Mouse (Mus musculus) liver, adult 2 months (tissue): ENCODE results near the gene Eef2k. TPM values are rescaled to one million over a fixed set of nuclear protein-coding genes. Genes with fewer than 3 reads are reported as not detected.

ENCODE experiments used
- DNase-seq: peaks from one replicate; pipeline ENCODE4 v3.0.0-alpha.2; 2011; ENCODE audit warnings: low read depth, low spot score; ENCODE audit errors: extremely low read depth
- H3K27ac ChIP-seq: fragments of 200-500 bp; replicated peaks from 2 replicates; pipeline ENCODE4 v1.5.1; 2012; ENCODE audit warnings: low read depth, mild to moderate bottlenecking, control low read depth, inconsistent platforms, low read length; ENCODE audit not compliant: insufficient read depth
- H3K27me3 ChIP-seq: fragments of 200-500 bp; 2 replicates; pipeline ENCODE4 v1.6.1; 2012; ENCODE audit warnings: mild to moderate bottlenecking, moderate library complexity, low read length, inconsistent platforms; ENCODE audit not compliant: control insufficient read depth, insufficient read depth
- H3K36me3 ChIP-seq: fragments of 200-500 bp; 2 replicates; pipeline ENCODE4 v1.6.1; 2012; ENCODE audit warnings: low read length, inconsistent platforms; ENCODE audit not compliant: control insufficient read depth, insufficient read depth
- H3K4me1 ChIP-seq: fragments of 200-500 bp; 2 replicates; pipeline ENCODE4 v1.6.1; 2011; ENCODE audit warnings: low read length; ENCODE audit not compliant: control insufficient read depth, insufficient read depth
- H3K4me3 ChIP-seq: fragments of 200-500 bp; 2 replicates; pipeline ENCODE4 v1.5.1; 2011; ENCODE audit warnings: low read depth, mild to moderate bottlenecking, control low read depth, low read length, moderate library complexity; ENCODE audit not compliant: insufficient read depth
- H3K79me2 ChIP-seq: fragments of 200-500 bp; 2 replicates; pipeline ENCODE4 v1.6.1; 2012; ENCODE audit warnings: inconsistent platforms, mild to moderate bottlenecking, low read length, moderate library complexity; ENCODE audit not compliant: control insufficient read depth, insufficient read depth
- H3K9ac ChIP-seq: fragments of 200-500 bp; 2 replicates; pipeline ENCODE4 v1.6.1; 2012; ENCODE audit warnings: low read depth, mild to moderate bottlenecking, control low read depth, inconsistent platforms, low read length
- CTCF ChIP-seq: fragments of 200-500 bp; IDR thresholded peaks from 2 replicates; pipeline ENCODE4 v1.5.1; 2011; ENCODE audit warnings: low read depth, low read length, control low read depth
- POLR2A ChIP-seq: fragments of 200-500 bp; IDR thresholded peaks from 2 replicates; pipeline ENCODE4 v1.6.1; 2011; ENCODE audit warnings: low read length, control low read depth; ENCODE audit not compliant: insufficient read depth; ENCODE audit errors: extremely low read depth
- WGBS: fragments of 180-500 bp; shearing (Covaris S2); methylation state at CpG from one replicate; pipeline ENCODE4 v1.1.7; 2018; 5-methylcytosine and 5-hydroxymethylcytosine counted together
- polyA plus RNA-seq: library from polyadenylated mRNA; depleted of rRNA; stranded (reverse); fragments of >200 nt; gene quantifications from 2 replicates; pipeline ENCODE4 v1.2.3, GENCODE M21; 2012
- total RNA-seq: library from RNA; depleted of rRNA; stranded (reverse); fragments of >200 nt; gene quantifications from 2 replicates; pipeline ENCODE4 v1.2.3, GENCODE M21; 2014

Gene Eef2k
- total and polyA plus RNA-seq, 2 experiments, result 6.5 to 7.4 TPM

DNA sequence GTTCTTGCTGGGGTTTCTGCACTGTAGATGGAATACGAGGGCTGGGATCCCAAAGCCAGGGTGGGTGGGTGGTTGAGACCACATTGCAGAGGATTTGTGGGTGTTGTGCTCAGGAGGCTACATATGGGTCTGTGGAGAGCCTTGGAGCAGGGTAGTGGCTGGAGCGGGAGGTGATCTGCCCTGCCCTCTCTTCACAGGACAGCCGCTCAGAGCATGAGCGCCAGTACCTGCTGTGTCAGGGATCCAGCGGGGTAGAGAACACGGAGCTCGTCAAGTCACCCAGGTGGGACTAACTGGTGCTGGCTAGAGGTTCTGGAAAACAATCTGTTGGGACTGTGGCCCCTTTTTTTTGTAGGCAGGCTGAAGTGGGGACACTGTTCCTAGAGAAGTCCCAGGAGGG lies 90.5 kb downstream of the Eef2k start:
- no peak overlapping the region for H3K9ac ChIP-seq
- no peak overlapping the region for H3K27ac ChIP-seq
- WGBS, result 90% methylated on average over 7 of the region's 7 CpGs
- TF ChIP-seq CTCF, result no peak
- no peak for TF ChIP-seq POLR2A
- no peaks in the 10 kb centered on the region for H3K79me2 ChIP-seq
- H3K36me3 ChIP-seq, result peaks cover 51% of the 10 kb centered on the region
- no peak for DNase-seq
- H3K4me3 ChIP-seq, result no peak overlapping the region
- H3K27me3 ChIP-seq, result no peaks in the 10 kb centered on the region
- no peaks in the 10 kb centered on the region for H3K4me1 ChIP-seq

DNA sequence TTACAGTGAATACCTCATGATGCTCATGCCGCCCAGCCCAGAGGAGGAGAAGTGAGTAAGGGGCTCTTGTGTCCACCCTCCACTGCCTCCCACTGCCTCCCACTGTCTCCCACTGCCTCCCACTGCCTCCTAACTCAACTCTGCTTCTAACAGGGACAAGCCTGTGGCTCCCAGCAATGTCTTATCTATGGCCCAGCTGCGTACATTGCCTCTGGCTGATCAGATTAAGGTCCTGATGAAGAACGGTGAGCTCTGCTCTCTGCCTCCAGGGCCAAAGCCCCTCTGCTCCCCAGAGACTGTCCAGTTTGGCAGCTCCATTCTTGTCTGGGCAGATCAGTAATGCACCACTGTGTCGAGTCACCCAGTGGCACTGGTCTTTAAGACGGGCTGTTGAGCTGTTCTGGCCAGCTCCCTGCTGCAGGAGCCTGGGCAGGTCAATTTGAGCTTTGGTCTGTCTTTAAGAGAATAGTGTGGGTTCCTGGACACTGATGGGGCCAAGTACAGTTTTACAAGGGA lies 91.1 kb downstream of the Eef2k start:
- no peak overlapping the region for H3K9ac ChIP-seq
- no peak overlapping the region for H3K4me3 ChIP-seq
- no peak for DNase-seq
- H3K27me3 ChIP-seq, result no peaks in the 10 kb centered on the region
- WGBS, result 82% methylated on average over 5 of the region's 5 CpGs
- H3K4me1 ChIP-seq, result no peaks in the 10 kb centered on the region
- peaks cover 48% of the 10 kb centered on the region for H3K36me3 ChIP-seq
- TF ChIP-seq CTCF (no peak), POLR2A (no peak)
- H3K27ac ChIP-seq, result no peak overlapping the region
- no peaks in the 10 kb centered on the region for H3K79me2 ChIP-seq

DNA sequence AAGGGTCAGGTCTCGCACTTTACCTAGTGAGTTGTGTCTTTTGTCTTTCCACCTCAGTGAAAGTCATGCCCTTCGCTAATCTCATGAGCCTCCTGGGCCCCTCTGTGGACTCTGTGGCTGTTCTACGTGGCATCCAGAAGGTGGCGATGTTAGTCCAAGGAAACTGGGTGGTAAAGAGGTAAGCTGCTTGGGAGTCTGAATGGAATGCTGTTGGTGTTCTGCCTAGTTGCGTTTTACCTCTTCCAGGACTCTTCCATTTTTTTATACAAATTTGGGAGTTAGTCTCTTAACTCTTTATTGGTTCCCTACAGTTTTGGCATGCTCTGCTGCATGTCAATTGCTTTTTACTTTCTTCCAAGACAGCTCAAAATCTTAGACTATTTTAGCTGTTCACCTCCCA lies 92.1 kb downstream of the Eef2k start:
- DNase-seq, result peak; percentile 39
- WGBS, result 52% methylated on average over 5 of the region's 5 CpGs

DNA sequence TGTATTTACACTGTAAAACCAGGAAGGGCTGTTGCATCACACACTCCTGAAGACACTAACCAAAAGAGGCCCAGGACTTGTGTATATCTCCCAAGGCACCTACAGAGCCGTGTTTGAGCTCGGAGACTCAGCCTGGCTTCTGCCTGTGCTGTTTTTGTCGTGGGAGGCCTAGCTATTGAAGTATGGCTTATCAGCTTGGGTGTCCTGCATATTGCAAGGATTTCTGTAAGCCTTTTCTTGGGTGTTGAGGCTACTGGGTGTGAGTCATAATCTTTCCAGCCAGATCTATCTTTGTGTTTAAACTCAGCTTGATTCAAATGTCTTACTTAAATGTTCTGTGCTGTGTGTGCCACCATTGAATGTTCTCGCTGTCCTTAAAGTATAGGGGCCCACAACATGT lies 93.9 kb downstream of the Eef2k start:
- Histone ChIP-seq H3K36me3 (peaks cover 40% of the 10 kb centered on the region), H3K4me1 (no peaks in the 10 kb centered on the region), H3K9ac (no peak overlapping the region), H3K27me3 (no peaks in the 10 kb centered on the region), H3K4me3 (no peak overlapping the region), H3K79me2 (no peaks in the 10 kb centered on the region), H3K27ac (no peak overlapping the region)
- DNase-seq, result no peak
- TF ChIP-seq CTCF (no peak), POLR2A (no peak)
- 91% methylated on average over 4 of the region's 4 CpGs for WGBS

More for the DNA sequence above, 92.1 kb downstream of the Eef2k start:
- Histone ChIP-seq H3K79me2 (no peaks in the 10 kb centered on the region), H3K27me3 (no peaks in the 10 kb centered on the region), H3K4me3 (no peak overlapping the region), H3K4me1 (no peaks in the 10 kb centered on the region), H3K36me3 (peaks cover 42% of the 10 kb centered on the region), H3K27ac (no peak overlapping the region), H3K9ac (no peak overlapping the region)
- TF ChIP-seq POLR2A (no peak), CTCF (peak; percentile 78)

- Histone ChIP-seq H3K27me3 (no peaks in the 10 kb centered on the region), H3K79me2 (no peaks in the 10 kb centered on the region), H3K4me1 (no peaks in the 10 kb centered on the region), H3K9ac (no peak overlapping the region), H3K36me3 (peaks cover 49% of the 10 kb centered on the region), H3K27ac (no peak overlapping the region), H3K4me3 (no peak overlapping the region)
- no peak for TF ChIP-seq POLR2A
- TF ChIP-seq CTCF, result no peak
- no peak for DNase-seq
- 79% methylated on average over 9 of the region's 9 CpGs for WGBS
Observed at GRCm38 (mm10) chr7:120938206-120938605, 95.6 kb downstream of the Eef2k start.

DNA sequence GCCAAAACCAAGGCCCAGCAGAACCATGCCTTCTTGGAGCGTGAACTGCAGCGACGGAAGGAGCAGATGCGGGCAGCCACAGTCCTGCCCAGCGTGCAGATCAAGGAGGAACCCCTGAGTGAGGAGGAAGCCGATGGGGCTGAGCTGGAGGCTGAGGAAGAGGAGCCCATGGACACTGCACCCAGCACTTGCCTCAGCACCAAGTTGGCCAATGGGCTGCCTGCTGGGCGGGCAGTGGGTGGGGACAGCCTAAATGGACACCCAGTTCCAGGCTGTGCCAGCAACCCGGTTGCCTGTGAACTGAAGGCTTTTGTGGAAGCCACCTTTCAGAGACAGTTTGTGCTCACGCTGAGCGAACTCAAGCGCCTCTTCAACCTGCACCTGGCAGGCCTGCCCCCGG lies 97.7 kb downstream of the Eef2k start:
- no peaks in the 10 kb centered on the region for H3K4me1 ChIP-seq
- H3K27me3 ChIP-seq, result no peaks in the 10 kb centered on the region
- no peak overlapping the region for H3K27ac ChIP-seq
- H3K79me2 ChIP-seq, result no peaks in the 10 kb centered on the region
- DNase-seq, result no peak
- 89% methylated on average over 12 of the region's 12 CpGs for WGBS
- peaks cover 50% of the 10 kb centered on the region for H3K36me3 ChIP-seq
- H3K4me3 ChIP-seq, result no peak overlapping the region
- H3K9ac ChIP-seq, result no peak overlapping the region
- TF ChIP-seq CTCF (no peak), POLR2A (no peak)
